Mouse (Mus musculus): ENCODE results near the gene Creb3l2. TPM values are rescaled to one million over a fixed set of nuclear protein-coding genes. Genes with fewer than 3 reads are reported as not detected.

Gene Creb3l2
- polyA plus RNA-seq, 1 experiment: 5.6 TPM

GRCm38 (mm10) chr6:37404325-37404724 is 37.6 kb downstream of the Creb3l2 start:
- Histone ChIP-seq H3K4me1 (ENCODE audit: control insufficient read depth, insufficient read depth, low read length) (peaks cover 2% of the 10 kb centered on the region; the same call in 1 of the 2 replicates), H3K4me3 (ENCODE audit: insufficient read depth, low read length) (no peak overlapping the region), H3K27ac (ENCODE audit: insufficient read depth, low read length) (no peak overlapping the region)
- TF ChIP-seq CTCF (IDR thresholded peaks at IDR 0.05; ENCODE audit: extremely low read depth, insufficient read depth, low read length) (no peak), POLR2A (IDR thresholded peaks at IDR 0.05; ENCODE audit: extremely low read depth, insufficient read depth, low read length) (no peak)

DNA sequence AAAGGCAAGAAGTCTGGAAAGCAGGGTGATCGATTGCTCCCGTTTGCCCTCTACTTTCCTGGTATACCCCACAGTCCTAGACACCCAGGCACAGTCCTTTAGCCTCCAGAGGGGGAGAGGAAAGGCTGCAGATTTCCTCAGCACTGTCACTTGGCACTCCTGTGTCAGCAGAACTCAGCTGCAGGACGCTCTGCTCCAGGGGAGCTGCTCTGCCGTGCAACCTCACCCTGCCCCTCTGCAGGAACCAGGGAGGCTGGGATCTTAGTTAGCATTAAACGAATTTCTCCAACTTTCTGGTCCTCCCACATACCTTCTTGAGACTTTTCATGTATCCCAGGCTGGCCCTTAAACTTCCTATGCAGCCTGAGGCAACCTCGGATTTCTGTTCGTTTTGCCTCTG is 40.0 kb downstream of the Creb3l2 start:
- H3K4me3 ChIP-seq (ENCODE audit: insufficient read depth, low read length): no peak overlapping the region
- peaks cover 2% of the 10 kb centered on the region; the same call in 1 of the 2 replicates for H3K4me1 ChIP-seq (ENCODE audit: control insufficient read depth, insufficient read depth, low read length)
- H3K27ac ChIP-seq (ENCODE audit: insufficient read depth, low read length): no peak overlapping the region
- TF ChIP-seq POLR2A (IDR thresholded peaks at IDR 0.05; ENCODE audit: extremely low read depth, insufficient read depth, low read length) (no peak), CTCF (IDR thresholded peaks at IDR 0.05; ENCODE audit: extremely low read depth, insufficient read depth, low read length) (no peak)

DNA sequence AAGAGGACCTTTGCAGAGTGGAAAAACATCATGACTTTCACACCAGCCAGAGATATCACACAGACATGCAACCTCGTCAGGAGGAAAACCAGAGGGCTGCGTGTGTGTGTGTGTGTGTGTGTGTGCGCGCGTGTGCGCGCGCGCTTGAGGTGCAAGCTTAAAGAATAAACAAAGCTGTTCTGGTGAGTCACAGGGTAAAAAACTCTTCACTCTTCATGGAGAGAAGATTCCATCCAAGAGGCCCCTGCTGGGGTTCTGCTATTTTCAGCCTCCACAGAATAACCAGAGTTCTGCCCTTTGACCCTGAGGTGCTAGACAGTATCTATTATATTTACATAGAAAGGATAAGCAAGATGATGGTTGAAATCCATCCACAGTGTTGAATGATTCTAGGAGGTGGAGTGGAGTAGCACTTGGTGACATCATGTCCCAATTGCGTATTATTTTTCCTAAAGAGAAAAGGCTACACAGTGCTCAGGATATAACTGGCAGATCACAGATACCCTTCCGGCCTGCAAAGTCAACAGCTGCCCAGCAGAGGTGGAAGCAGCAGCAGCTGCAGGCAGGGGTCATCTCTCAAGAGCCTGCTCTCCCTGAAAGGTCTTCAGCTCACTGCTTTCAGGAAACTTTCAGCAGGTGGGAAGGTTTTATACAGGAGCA is 41.0 kb downstream of the Creb3l2 start:
- Histone ChIP-seq H3K4me1 (ENCODE audit: control insufficient read depth, insufficient read depth, low read length) (peaks cover 2% of the 10 kb centered on the region; the same call in 1 of the 2 replicates), H3K4me3 (ENCODE audit: insufficient read depth, low read length) (no peak overlapping the region), H3K27ac (ENCODE audit: insufficient read depth, low read length) (no peak overlapping the region)
- TF ChIP-seq POLR2A (IDR thresholded peaks at IDR 0.05; ENCODE audit: extremely low read depth, insufficient read depth, low read length): no peak
- no peak for TF ChIP-seq CTCF (IDR thresholded peaks at IDR 0.05; ENCODE audit: extremely low read depth, insufficient read depth, low read length)

- TF ChIP-seq CTCF (IDR thresholded peaks at IDR 0.05; ENCODE audit: extremely low read depth, insufficient read depth, low read length): no peak
- TF ChIP-seq POLR2A (IDR thresholded peaks at IDR 0.05; ENCODE audit: extremely low read depth, insufficient read depth, low read length): no peak
- no peak overlapping the region for H3K27ac ChIP-seq (ENCODE audit: insufficient read depth, low read length)
- peaks cover 2% of the 10 kb centered on the region; the same call in 1 of the 2 replicates for H3K4me1 ChIP-seq (ENCODE audit: control insufficient read depth, insufficient read depth, low read length)
- no peak overlapping the region for H3K4me3 ChIP-seq (ENCODE audit: insufficient read depth, low read length)
Measured at GRCm38 (mm10) chr6:37400167-37400566, 41.8 kb downstream of the Creb3l2 start.

DNA sequence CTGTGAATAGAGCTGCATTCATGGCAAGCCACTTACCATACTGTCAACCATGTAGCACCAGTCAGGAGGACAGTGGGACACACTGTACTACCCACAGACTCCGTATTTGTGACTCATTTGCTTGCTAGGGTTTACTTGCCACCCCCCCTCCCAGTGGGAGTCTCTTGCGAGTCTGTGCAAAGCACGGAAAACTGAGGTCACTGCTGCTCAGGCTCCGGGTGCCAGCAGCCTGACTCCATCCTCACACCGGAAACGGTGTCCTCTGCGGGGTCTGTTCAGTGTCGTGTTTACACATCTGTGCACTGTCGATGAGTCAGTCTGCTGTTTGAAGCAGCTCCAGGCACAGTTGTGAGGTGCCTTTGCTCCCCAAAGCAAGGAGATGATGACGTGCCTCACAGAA is 43.0 kb downstream of the Creb3l2 start:
- Histone ChIP-seq H3K4me1 (ENCODE audit: control insufficient read depth, insufficient read depth, low read length) (peaks cover 2% of the 10 kb centered on the region; the same call in 1 of the 2 replicates), H3K4me3 (ENCODE audit: insufficient read depth, low read length) (no peak overlapping the region), H3K27ac (ENCODE audit: insufficient read depth, low read length) (no peak overlapping the region)
- TF ChIP-seq CTCF (IDR thresholded peaks at IDR 0.05; ENCODE audit: extremely low read depth, insufficient read depth, low read length): no peak
- TF ChIP-seq POLR2A (IDR thresholded peaks at IDR 0.05; ENCODE audit: extremely low read depth, insufficient read depth, low read length): no peak

DNA sequence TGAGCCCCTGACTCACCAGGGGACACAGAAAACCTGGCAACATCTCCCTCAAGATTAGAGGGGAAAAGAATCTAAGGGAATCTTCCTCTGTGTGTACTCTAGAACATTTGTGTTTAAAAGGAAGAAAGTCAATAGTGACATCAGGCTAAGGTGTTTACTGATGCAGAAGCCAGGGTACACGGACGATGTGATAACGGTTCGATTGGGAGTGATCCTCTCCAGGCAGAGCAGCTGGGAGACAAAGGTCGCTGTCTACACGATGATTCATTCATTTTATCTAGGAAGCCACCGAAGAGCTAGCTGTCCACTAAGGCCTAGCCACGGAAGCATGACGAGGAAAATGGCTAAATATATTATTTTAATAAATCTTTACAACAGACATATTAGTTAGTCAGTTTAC is 44.0 kb downstream of the Creb3l2 start:
- H3K27ac ChIP-seq (ENCODE audit: insufficient read depth, low read length): no peak overlapping the region
- H3K4me1 ChIP-seq (ENCODE audit: control insufficient read depth, insufficient read depth, low read length): peaks cover 2% of the 10 kb centered on the region; the same call in 1 of the 2 replicates
- H3K4me3 ChIP-seq (ENCODE audit: insufficient read depth, low read length): no peak overlapping the region
- no peak for TF ChIP-seq CTCF (IDR thresholded peaks at IDR 0.05; ENCODE audit: extremely low read depth, insufficient read depth, low read length)
- no peak for TF ChIP-seq POLR2A (IDR thresholded peaks at IDR 0.05; ENCODE audit: extremely low read depth, insufficient read depth, low read length)

- Histone ChIP-seq H3K27ac (ENCODE audit: insufficient read depth, low read length) (no peak overlapping the region), H3K4me1 (ENCODE audit: control insufficient read depth, insufficient read depth, low read length) (peaks cover 2% of the 10 kb centered on the region; the same call in 1 of the 2 replicates), H3K4me3 (ENCODE audit: insufficient read depth, low read length) (no peak overlapping the region)
- TF ChIP-seq POLR2A (IDR thresholded peaks at IDR 0.05; ENCODE audit: extremely low read depth, insufficient read depth, low read length) (no peak), CTCF (IDR thresholded peaks at IDR 0.05; ENCODE audit: extremely low read depth, insufficient read depth, low read length) (no peak)
Measured at GRCm38 (mm10) chr6:37397254-37397653, 44.7 kb downstream of the Creb3l2 start.

DNA sequence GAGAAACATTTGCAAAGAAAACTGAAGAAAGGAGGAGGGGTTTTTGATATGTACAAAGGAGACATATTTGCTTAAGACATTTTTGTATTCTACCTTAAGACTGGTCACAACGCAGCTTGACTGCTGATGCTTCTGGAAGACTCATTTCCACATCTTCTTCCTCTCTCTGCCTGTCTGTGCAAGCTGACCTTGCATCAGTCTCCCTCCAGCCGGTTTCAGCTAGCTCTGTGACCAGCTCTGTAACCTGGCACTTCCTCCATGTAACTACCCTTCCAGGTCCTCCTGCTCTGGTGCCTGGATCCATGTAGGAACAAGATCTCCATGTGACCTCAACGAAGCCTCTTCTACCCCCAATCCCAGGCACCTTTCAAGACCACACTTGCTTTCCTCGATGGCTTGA is 45.8 kb downstream of the Creb3l2 start:
- H3K4me3 ChIP-seq (ENCODE audit: insufficient read depth, low read length): no peak overlapping the region
- no peak for TF ChIP-seq CTCF (IDR thresholded peaks at IDR 0.05; ENCODE audit: extremely low read depth, insufficient read depth, low read length)
- no peak for TF ChIP-seq POLR2A (IDR thresholded peaks at IDR 0.05; ENCODE audit: extremely low read depth, insufficient read depth, low read length)
- H3K27ac ChIP-seq (ENCODE audit: insufficient read depth, low read length): no peak overlapping the region
- peaks cover 2% of the 10 kb centered on the region; the same call in 1 of the 2 replicates for H3K4me1 ChIP-seq (ENCODE audit: control insufficient read depth, insufficient read depth, low read length)

GRCm38 (mm10) chr6:37393263-37393662 is 48.7 kb downstream of the Creb3l2 start:
- Histone ChIP-seq H3K27ac (ENCODE audit: insufficient read depth, low read length) (no peak overlapping the region), H3K4me1 (ENCODE audit: control insufficient read depth, insufficient read depth, low read length) (no peaks in the 10 kb centered on the region), H3K4me3 (ENCODE audit: insufficient read depth, low read length) (no peak overlapping the region)
- TF ChIP-seq POLR2A (IDR thresholded peaks at IDR 0.05; ENCODE audit: extremely low read depth, insufficient read depth, low read length) (no peak), CTCF (IDR thresholded peaks at IDR 0.05; ENCODE audit: extremely low read depth, insufficient read depth, low read length) (no peak)

DNA sequence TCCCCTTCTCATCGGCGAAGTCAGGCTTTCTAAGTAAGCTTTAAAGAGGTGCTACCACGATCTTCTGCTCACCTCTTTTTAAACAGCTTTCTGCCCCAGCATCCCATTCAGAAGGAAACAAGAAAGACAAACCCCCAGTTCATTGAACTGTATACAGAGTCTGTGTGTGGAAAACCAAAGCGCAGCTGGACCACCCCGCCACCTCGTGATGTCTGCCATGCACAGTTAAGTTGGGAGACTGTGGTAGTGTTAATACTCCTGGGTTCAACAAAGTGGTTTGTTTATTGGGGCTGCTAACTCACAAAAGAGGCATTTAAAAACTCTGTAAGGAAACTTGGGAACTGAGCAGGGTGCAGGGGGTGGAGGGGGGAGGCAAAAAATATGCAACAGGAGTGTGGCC is 49.7 kb downstream of the Creb3l2 start:
- TF ChIP-seq CTCF (IDR thresholded peaks at IDR 0.05; ENCODE audit: extremely low read depth, insufficient read depth, low read length) (no peak), POLR2A (IDR thresholded peaks at IDR 0.05; ENCODE audit: extremely low read depth, insufficient read depth, low read length) (no peak)
- Histone ChIP-seq H3K4me1 (ENCODE audit: control insufficient read depth, insufficient read depth, low read length) (no peaks in the 10 kb centered on the region), H3K4me3 (ENCODE audit: insufficient read depth, low read length) (no peak overlapping the region), H3K27ac (ENCODE audit: insufficient read depth, low read length) (no peak overlapping the region)
